Mouse (Mus musculus) midbrain, embryonic 14.5 days (tissue): ENCODE data around the gene A730061H03Rik. TPM values are rescaled to one million over a fixed set of nuclear protein-coding genes. Genes with fewer than 3 reads are reported as not detected.

ENCODE experiments used
- ATAC-seq: fragments of 200-750 bp; cut with Nextera tagmentation; 2 replicates; pipeline ENCODE4 v1.8.0; 2017; ENCODE audit warnings: moderate number of reproducible peaks, moderate library complexity; ENCODE audit not compliant: low FRiP score, low TSS enrichment
- DNase-seq: peaks from one replicate; pipeline ENCODE4 v3.0.0-alpha.2; 2015
- H3K27ac ChIP-seq: fragments of 300-500 bp; sonication (generic); replicated peaks from 2 replicates; pipeline ENCODE4 v1.5.1; 2014; ENCODE audit warnings: mild to moderate bottlenecking, low read depth, low read length, moderate library complexity
- H3K27me3 ChIP-seq: fragments of 300-500 bp; sonication (generic); 2 replicates; pipeline ENCODE4 v1.6.1; 2014; ENCODE audit warnings: low read length, control low read depth, mixed read lengths; ENCODE audit not compliant: control insufficient read depth, insufficient read depth
- H3K36me3 ChIP-seq: fragments of 300-500 bp; sonication (generic); 2 replicates; pipeline ENCODE4 v1.6.1; 2014; ENCODE audit warnings: low read length, control low read depth; ENCODE audit not compliant: control insufficient read depth, insufficient read depth
- H3K4me1 ChIP-seq: fragments of 300-500 bp; sonication (generic); 2 replicates; pipeline ENCODE4 v1.6.1; 2014; ENCODE audit warnings: mild to moderate bottlenecking, antibody characterized with exemption, low read length, control low read depth; ENCODE audit not compliant: control insufficient read depth, insufficient read depth
- H3K4me2 ChIP-seq: fragments of 300-500 bp; sonication (generic); 2 replicates; pipeline ENCODE4 v1.6.1; 2014; ENCODE audit warnings: mild to moderate bottlenecking, low read length, moderate library complexity
- H3K4me3 ChIP-seq: fragments of 300-500 bp; sonication (generic); replicated peaks from 2 replicates; pipeline ENCODE4 v1.5.1; 2014; ENCODE audit warnings: low read depth, low read length
- H3K9ac ChIP-seq: fragments of 300-500 bp; sonication (generic); replicated peaks from 2 replicates; pipeline ENCODE4 v1.6.1; 2014; ENCODE audit warnings: mild to moderate bottlenecking, low read length, moderate library complexity
- H3K9me3 ChIP-seq: fragments of 300-500 bp; sonication (generic); 2 replicates; pipeline ENCODE4 v1.6.1; 2016; ENCODE audit warnings: low read length, control low read depth, mixed read lengths; ENCODE audit not compliant: control insufficient read depth
- WGBS: fragments of 180-500 bp; shearing (Covaris S2); extraction: QIAGEN DNeasy Blood & Tissue Kit; methylation state at CpG from one replicate; pipeline ENCODE4 v1.1.7; 2014; 5-methylcytosine and 5-hydroxymethylcytosine counted together
- polyA plus RNA-seq: library from polyadenylated mRNA; unstranded; fragments of >200 nt; fragmentation: Nextera tagmentation; extraction: Ambion mirVana; gene quantifications from 2 replicates; pipeline ENCODE4 v1.2.1, GENCODE M21; 2014

A730061H03Rik gene
- polyA plus RNA-seq, 1 experiment from 2014 or later: 1.7 TPM

DNA sequence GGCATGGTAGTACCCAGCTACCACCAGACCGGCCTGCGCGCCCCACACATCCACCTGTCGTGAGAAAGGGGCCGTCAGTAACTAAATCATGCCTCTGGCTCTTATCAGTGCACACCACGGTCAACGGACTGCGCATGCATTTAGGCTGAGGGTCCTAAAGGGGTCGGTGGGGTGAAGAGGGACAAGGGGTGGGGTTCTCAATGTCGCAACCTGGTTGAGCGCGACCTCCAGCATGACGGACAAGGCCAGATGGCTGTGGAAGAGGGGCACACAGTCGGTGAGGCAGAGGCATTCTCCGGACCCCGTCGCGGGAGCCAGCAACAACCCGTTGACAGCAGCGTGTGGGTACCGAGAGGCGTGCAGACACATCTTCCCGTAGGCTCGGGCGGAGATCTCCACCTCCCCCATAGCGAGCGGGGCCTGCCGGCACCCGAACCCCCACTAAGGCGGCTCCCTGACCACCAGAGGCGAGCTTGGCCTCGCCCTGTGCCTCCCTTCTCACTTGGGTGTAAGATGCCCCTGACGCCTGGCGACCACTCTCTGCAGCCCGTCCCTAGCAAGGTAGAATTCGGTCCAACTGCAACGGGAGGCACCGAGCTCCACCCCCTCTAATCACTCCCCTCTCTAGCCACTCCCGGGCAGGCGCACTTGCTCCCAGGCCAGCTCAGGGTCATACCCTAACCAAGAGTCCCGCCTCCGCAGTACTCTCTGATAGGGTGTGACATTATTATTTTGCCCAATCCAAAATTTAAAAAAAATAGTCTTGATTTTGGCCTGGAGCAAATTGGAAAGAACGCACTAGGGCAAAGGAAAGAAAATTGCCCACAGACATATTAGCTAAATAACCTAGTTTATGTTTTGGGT lies 24.7 kb upstream of the A730061H03Rik start, which contains the start of gene Emc9:
Gene Emc9, minus strand, starts transcription at position 601 of the 864 bp plus-strand sequence.
- peaks cover 26% of the 10 kb centered on the region for H3K36me3 ChIP-seq
- H3K9me3 ChIP-seq: no peaks in the 10 kb centered on the region; the same call in 1 of the 2 replicates
- H3K27ac ChIP-seq: peak within 1 kb of the TSS; percentile 37; the same call in 1 of the 2 replicates
- peak within 1 kb of the TSS; percentile 68 for H3K9ac ChIP-seq
- peak within 1 kb of the TSS; percentile 41 for H3K4me3 ChIP-seq
- WGBS: 3% methylated on average over 43 of the region's 43 CpGs
- peak within 1 kb of the TSS; percentile 68 for H3K4me2 ChIP-seq
- DNase-seq (peak; percentile 45), ATAC-seq (peak; percentile 70)
- no peaks in the 10 kb centered on the region for H3K27me3 ChIP-seq
- 0 out of 2 replicates have a peak, but pooled peaks cover under 1% of the 10 kb centered on the region for H3K4me1 ChIP-seq

DNA sequence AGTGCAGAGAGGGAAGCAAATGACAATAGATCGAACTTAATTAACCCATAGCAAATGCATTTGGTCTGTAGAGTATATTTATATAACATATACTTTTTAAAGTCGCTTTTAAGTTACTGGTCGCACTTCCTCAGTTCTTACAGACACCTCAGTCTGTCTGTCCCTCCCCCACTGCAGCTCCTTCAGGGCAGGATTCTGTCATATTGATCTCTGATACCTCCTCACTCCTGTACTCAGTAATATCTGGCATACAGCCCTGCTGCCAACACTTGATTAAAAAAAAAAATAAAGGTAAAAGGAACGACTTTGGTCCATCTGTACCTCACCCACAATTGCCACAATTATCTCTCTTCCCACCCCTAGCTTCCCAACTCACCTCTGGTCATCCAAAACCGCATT lies 24.1 kb upstream of the A730061H03Rik start:
- ATAC-seq (no peak), DNase-seq (no peak)
- Histone ChIP-seq H3K4me2 (peak overlapping the region; percentile 68), H3K27ac (no peak overlapping the region), H3K4me3 (peak overlapping the region; percentile 41), H3K9me3 (no peaks in the 10 kb centered on the region; the same call in 1 of the 2 replicates), H3K4me1 (no peaks in the 10 kb centered on the region), H3K36me3 (peaks cover 30% of the 10 kb centered on the region), H3K9ac (peak overlapping the region; percentile 68; the same call in 1 of the 2 replicates), H3K27me3 (no peaks in the 10 kb centered on the region)
- WGBS: 44% methylated on average over 5 of the region's 5 CpGs

DNA sequence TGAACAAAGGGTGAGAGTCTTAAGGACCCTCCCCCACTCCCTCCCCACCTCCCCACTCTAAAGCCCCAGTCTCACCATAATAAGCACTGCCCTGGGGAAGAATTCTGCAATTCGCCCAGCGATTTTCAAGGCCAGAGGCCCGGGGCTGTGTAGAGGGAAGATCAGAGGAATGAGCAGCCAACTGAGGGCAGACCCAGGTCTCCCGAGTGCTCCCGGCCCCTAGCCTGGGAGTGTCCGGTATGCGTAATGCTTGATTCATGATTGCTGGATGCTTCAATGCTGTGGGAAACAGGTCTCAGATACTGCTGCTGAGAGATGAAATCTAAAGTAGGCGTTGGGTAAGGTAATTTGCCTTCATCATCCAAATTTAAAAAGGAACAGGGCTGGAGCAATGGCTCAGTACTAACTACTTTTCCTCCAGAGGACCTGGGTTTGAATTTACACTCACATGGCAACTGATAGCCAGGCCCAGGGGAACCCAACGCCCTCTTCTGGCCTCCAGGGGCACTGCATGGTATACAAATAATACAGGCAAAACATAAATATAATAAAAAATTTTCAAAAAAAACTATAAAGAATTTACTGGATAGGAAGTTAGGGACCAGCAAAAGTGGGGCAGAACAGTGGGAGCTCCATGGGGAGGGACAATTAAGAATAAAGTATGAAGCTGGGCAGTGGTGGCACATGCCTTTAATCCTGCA lies 21.9 kb upstream of the A730061H03Rik start:
- H3K4me2 ChIP-seq: no peak overlapping the region
- DNase-seq (no peak), ATAC-seq (no peak)
- 70% methylated on average over 9 of the region's 9 CpGs for WGBS
- H3K36me3 ChIP-seq: peaks cover 26% of the 10 kb centered on the region
- H3K27me3 ChIP-seq: no peaks in the 10 kb centered on the region
- H3K4me3 ChIP-seq: no peak overlapping the region
- peaks cover 13% of the 10 kb centered on the region for H3K4me1 ChIP-seq
- H3K9ac ChIP-seq: no peak overlapping the region; the same call in 1 of the 2 replicates
- H3K9me3 ChIP-seq: no peaks in the 10 kb centered on the region; the same call in 1 of the 2 replicates
- no peak overlapping the region for H3K27ac ChIP-seq

DNA sequence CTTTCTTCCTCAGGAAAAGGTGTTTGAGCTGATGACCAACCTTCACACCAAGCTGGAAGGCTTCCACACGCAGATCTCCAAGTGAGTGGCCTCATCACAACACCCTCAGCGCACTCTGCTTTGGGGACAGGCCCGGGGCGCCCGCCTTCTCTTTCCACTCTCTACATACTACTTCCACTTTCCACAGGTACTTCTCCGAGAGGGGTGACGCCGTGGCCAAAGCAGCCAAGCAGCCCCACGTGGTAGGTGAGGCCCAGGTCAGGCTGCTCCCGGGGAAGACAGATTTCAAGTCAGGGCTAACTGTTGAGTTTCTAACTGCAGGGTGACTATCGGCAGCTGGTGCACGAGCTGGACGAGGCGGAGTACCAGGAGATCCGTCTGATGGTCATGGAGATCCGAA lies 20.5 kb upstream of the A730061H03Rik start:
- Histone ChIP-seq H3K27ac (no peak overlapping the region), H3K9me3 (no peaks in the 10 kb centered on the region; the same call in 1 of the 2 replicates), H3K36me3 (peaks cover 23% of the 10 kb centered on the region), H3K9ac (no peak overlapping the region), H3K4me1 (peaks cover 13% of the 10 kb centered on the region), H3K4me3 (no peak overlapping the region), H3K27me3 (no peaks in the 10 kb centered on the region), H3K4me2 (no peak overlapping the region)
- ATAC-seq (no peak), DNase-seq (no peak)
- WGBS: 97% methylated on average over 16 of the region's 16 CpGs

DNA sequence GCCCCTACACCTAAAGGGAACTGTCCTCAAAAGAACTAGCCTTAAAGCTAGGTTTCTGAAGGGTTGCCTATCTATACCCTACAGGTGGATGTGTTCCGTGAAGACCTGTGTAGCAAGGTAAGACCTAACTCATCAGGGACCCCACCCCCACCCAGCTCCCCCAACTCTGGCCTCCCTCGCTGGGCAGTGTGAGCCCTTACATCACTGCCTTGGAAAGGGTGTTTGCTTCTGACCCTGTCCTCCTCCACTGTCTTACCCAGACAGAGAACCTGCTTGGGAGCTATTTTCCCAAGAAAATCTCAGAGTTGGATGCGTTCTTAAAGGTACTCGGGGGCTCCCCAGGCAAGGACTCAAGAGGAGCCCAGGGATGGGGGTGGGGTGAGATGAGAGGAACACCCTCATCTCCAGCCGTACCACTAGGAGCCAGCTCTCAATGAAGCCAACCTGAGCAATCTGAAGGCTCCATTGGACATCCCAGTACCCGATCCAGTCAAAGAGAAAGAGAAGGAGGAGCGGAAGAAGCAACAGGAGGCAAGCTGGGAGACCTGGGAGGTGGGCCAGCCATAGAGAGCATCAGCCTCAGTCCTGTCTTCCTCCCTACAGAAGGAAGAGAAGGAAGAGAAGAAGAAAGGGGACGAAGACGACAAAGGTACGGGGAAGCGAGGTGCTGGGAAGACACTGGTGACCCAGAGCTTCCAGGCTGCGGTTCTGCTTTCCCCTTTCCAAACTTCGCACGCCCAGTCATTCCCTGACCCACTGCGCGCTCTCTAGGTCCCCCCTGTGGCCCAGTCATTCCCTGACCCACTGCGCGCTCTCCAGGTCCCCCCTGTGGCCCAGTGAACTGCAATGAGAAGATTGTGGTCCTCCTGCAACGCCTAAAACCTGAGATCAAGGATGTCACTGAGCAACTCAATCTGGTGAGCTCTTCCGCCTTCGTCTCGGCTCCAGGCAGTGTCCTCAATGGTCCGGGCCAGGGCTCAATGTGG lies 19.6 kb upstream of the A730061H03Rik start:
- no peak overlapping the region for H3K27ac ChIP-seq
- peaks cover 13% of the 10 kb centered on the region for H3K4me1 ChIP-seq
- no peak overlapping the region for H3K4me3 ChIP-seq
- no peak overlapping the region for H3K9ac ChIP-seq
- no peak overlapping the region for H3K4me2 ChIP-seq
- DNase-seq (no peak), ATAC-seq (no peak)
- WGBS: 84% methylated on average over 23 of the region's 23 CpGs
- H3K27me3 ChIP-seq: no peaks in the 10 kb centered on the region
- H3K36me3 ChIP-seq: peaks cover 23% of the 10 kb centered on the region
- no peaks in the 10 kb centered on the region; the same call in 1 of the 2 replicates for H3K9me3 ChIP-seq

DNA sequence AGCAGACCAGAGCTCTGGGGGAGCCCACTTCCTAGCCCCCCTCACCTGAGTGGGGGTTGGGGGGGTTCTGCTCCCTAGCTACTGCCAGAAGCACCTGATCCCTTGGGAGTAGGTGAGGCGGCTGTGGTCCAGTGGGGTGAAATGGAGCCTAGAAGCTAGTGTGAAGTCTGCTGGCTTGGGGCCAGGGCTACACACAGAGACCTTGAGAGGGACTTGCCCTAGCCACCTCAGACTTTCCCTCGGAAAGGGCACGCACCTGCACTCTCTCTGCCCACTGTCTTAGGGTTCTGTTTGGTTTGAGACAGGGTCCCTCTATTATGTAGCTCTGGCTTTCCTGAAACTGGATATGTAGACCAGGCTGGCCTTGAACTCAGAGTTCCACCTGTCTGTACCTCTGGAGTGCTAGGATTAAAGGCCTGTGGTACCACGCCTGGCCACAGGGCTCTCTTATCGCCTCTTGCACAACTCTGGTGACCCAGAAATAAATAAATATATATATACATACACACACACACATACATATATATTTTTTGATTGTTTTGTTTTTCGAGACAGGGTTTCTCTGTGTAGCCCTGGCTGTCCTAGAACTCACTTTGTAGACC lies 18.6 kb upstream of the A730061H03Rik start:
- no peak; the same call in none of the 2 replicates for ATAC-seq
- Histone ChIP-seq H3K27me3 (no peaks in the 10 kb centered on the region), H3K27ac (peak overlapping the region; percentile 78), H3K36me3 (peaks cover 23% of the 10 kb centered on the region), H3K4me1 (peaks cover 13% of the 10 kb centered on the region), H3K4me3 (peak overlapping the region; percentile 65), H3K9ac (peak overlapping the region; percentile 93), H3K9me3 (no peaks in the 10 kb centered on the region; the same call in 1 of the 2 replicates), H3K4me2 (peak overlapping the region; percentile 89)
- 32% methylated on average over 6 of the region's 6 CpGs for WGBS
- peak; percentile 64 for DNase-seq

DNA sequence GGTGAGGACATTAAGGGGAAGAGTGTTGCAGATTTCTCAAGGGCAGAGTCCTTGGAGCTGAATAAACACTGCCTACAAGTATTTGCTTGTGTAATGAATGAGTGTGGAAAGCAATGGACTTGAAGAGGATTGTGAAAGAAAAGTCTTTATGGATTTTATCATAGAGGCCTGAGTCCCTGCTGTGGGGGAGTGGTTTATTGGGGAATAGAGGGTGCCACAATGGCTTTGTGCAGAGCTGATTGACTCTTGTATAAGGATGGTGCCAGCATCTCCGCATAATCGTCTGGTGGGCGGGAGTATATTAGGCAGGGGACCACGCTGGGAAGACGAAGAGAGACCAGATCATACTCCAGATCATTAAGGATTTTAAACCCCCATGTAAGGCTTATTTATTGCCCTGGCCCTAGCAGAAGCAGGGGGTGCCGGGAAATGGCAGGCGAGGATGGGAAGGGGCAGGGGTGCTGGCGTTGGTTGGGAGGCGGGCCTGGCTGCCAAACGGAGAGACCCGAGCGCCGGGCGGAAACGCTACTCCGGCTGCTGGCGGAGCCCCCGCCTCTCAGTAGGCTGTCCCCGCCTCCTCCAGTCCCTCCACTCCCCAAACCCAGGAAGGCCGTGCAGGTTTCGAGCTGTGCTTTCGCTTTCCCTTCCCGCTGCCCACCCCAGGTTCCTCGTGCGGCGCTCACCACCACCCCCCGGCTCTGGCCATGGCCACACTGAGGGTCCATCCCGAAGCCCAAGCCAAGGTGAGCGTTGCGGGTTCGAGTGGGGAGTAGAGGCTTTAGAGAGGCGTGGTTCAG lies 17.9 kb upstream of the A730061H03Rik start, which contains the start of gene Psme1:
Gene Psme1, plus strand, starts transcription at position 253 of the 797 bp plus-strand sequence.
- Histone ChIP-seq H3K27me3 (no peaks in the 10 kb centered on the region), H3K4me1 (peaks cover 13% of the 10 kb centered on the region), H3K27ac (peak within 1 kb of the TSS; percentile 78), H3K4me3 (peak within 1 kb of the TSS; percentile 65), H3K36me3 (peaks cover 23% of the 10 kb centered on the region), H3K9me3 (no peaks in the 10 kb centered on the region), H3K4me2 (peak within 1 kb of the TSS; percentile 89), H3K9ac (peak within 1 kb of the TSS; percentile 93)
- WGBS: under 1% methylated on average over 32 of the region's 32 CpGs
- ATAC-seq (peak; percentile 88), DNase-seq (peak; percentile 89)
